Comparison of ENCODE assay signal across 8 mouse cellular contexts in genomic region chr10:80329273-80330081, GRCm38 (mm10). TPM values are rescaled to one million over a fixed set of nuclear protein-coding genes. Genes with fewer than 3 reads are reported as not detected.
DNase-seq lines count a peak whose midpoint lies in the region; ATAC-seq and TF ChIP-seq lines count a peak whose summit lies in the region.

Gene Pcsk4 (minus strand): TSS chr10:80329498.
Gene Reep6 (plus strand): TSS chr10:80329953.

- peak; percentile 98 for DNase-seq in 416B (ENCODE audit: low read depth)
- DNase-seq in heart, adult 8-10 months (ENCODE audit: low spot score), result peak; percentile 91
- DNase-seq in kidney, adult 9 months, result peak; percentile 99
- DNase-seq in limb, embryonic 14.5 days (ENCODE audit: low spot score), result peak; percentile 90
- DNase-seq in monocyte, adult 2 months (ENCODE audit: low read depth in 1 of 2, low spot score in 2 of 2), result peak; percentile 89 to 91
- DNase-seq in spleen, postnatal 36 days (ENCODE audit: low spot score in 2 of 2), result peak; percentile 95 to 97

- H3K27ac ChIP-seq in bone marrow, adult 2 months (ENCODE audit: control insufficient read depth, insufficient read depth, low read depth, low read length, poor library complexity), result peak within 1 kb of the TSS; percentile 24; the same call in 1 of the 2 replicates
- H3K27ac ChIP-seq in embryonic facial prominence, embryonic 15.5 days (replicated peaks), result no peak within 1 kb of the TSS
- no peak within 1 kb of the TSS for H3K27ac ChIP-seq in limb, embryonic 14.5 days (replicated peaks; ENCODE audit: low read depth, low read length)

- peak within 1 kb of the TSS; percentile 51 for H3K4me3 ChIP-seq in bone marrow, adult 2 months (replicated peaks; ENCODE audit: control insufficient read depth, low read depth, low read length)
- peak within 1 kb of the TSS; percentile 48 for H3K4me3 ChIP-seq in embryonic facial prominence, embryonic 15.5 days (replicated peaks)
- H3K4me3 ChIP-seq in limb, embryonic 14.5 days (replicated peaks; ENCODE audit: low read length), result peak within 1 kb of the TSS; percentile 47

- H3K36me3 ChIP-seq in embryonic facial prominence, embryonic 15.5 days, result no peaks in the 10 kb centered on the region
- H3K36me3 ChIP-seq in limb, embryonic 14.5 days (ENCODE audit: control insufficient read depth, insufficient read depth, low read length), result no peaks in the 10 kb centered on the region

- no peak for TF ChIP-seq POLR2A in bone marrow, adult 2 months (IDR thresholded peaks at IDR 0.05; ENCODE audit: borderline replicate concordance, control insufficient read depth, low read depth, low read length)
- no peak for TF ChIP-seq POLR2A in limb, embryonic 14.5 days (IDR thresholded peaks at IDR 0.05; ENCODE audit: borderline replicate concordance, extremely low read depth, insufficient read depth, insufficient read length)

- peak within 1 kb of the TSS; percentile 93 for H3K4me2 ChIP-seq in embryonic facial prominence, embryonic 15.5 days (replicated peaks)
- H3K4me2 ChIP-seq in limb, embryonic 14.5 days (replicated peaks; ENCODE audit: low read depth, low read length, severe bottlenecking), result peak within 1 kb of the TSS; percentile 81

- no peaks in the 10 kb centered on the region; the same call in none of the 2 replicates for H3K4me1 ChIP-seq in bone marrow, adult 2 months (ENCODE audit: control insufficient read depth, insufficient read depth, low read length)
- H3K4me1 ChIP-seq in embryonic facial prominence, embryonic 15.5 days, result peaks cover 33% of the 10 kb centered on the region
- peaks cover 10% of the 10 kb centered on the region for H3K4me1 ChIP-seq in limb, embryonic 14.5 days (ENCODE audit: control insufficient read depth, insufficient read depth, low read length)

- no peaks in the 10 kb centered on the region for H3K9me3 ChIP-seq in embryonic facial prominence, embryonic 15.5 days (replicated peaks)
- H3K9me3 ChIP-seq in limb, embryonic 14.5 days (ENCODE audit: control insufficient read depth, low read length), result no peaks in the 10 kb centered on the region

- peak within 1 kb of the TSS; percentile 26; the same call in 1 of the 2 replicates for H3K9ac ChIP-seq in embryonic facial prominence, embryonic 15.5 days
- H3K9ac ChIP-seq in limb, embryonic 14.5 days (ENCODE audit: low read depth, low read length, severe bottlenecking), result peak within 1 kb of the TSS; percentile 32

- peak; percentile 91 for ATAC-seq in embryonic facial prominence, embryonic 15.5 days (ENCODE audit: insufficient number of reproducible peaks, low FRiP score, low TSS enrichment, low read depth)
- peak; percentile 94 for ATAC-seq in limb, embryonic 14.5 days (ENCODE audit: low FRiP score, low read depth)

- WGBS in bone marrow, adult 2 months, result 8% methylated on average over 36 of the region's 36 CpGs
- 5% methylated on average over 36 of the region's 36 CpGs for WGBS in embryonic facial prominence, embryonic 15.5 days
- 3% methylated on average over 33 of the region's 36 CpGs for WGBS in limb, embryonic 14.5 days

- TF ChIP-seq CTCF in bone marrow, adult 2 months (IDR thresholded peaks at IDR 0.05; ENCODE audit: control insufficient read depth, insufficient read depth, low read length), result no peak

- 0 out of 2 replicates have a peak, but pooled peaks cover 3% of the 10 kb centered on the region for H3K27me3 ChIP-seq in embryonic facial prominence, embryonic 15.5 days
- H3K27me3 ChIP-seq in limb, embryonic 14.5 days (ENCODE audit: control insufficient read depth, insufficient read depth, low read length), result no peaks in the 10 kb centered on the region

RNA-seq across cellular contexts. Expression of gene Pcsk4, which starts in this region (rescaled TPM):
- 1.4 TPM in 1 of 2 replicates, not detected in the other for polyA plus RNA-seq in bone marrow, adult 2 months (2011; ENCODE audit: insufficient read depth, insufficient read length, low replicate concordance, missing spikeins)
- 4.2 and 5.2 TPM in 2 replicates for polyA plus RNA-seq in embryonic facial prominence, embryonic 15.5 days (2015; fragmentation: Nextera tagmentation; extraction: Ambion mirVana)
- 1 to 10 TPM; 1.7 to 3.1 (median 2.7) TPM for total RNA-seq in heart, adult 8-10 months (2022)
- 7.8 and 10.7 TPM in 2 replicates for polyA plus RNA-seq in limb, embryonic 14.5 days (2012; rRNA removed)
- 4.2 and 5.9 TPM in 2 replicates for polyA plus RNA-seq in limb, embryonic 14.5 days (2014; fragmentation: Nextera tagmentation; extraction: Ambion mirVana)

RNA-seq across cellular contexts. Expression of gene Reep6, which starts in this region (rescaled TPM):
- 4.2 and 6.5 TPM in 2 replicates for polyA plus RNA-seq in bone marrow, adult 2 months (2011; ENCODE audit: insufficient read depth, insufficient read length, low replicate concordance, missing spikeins)
- polyA plus RNA-seq in embryonic facial prominence, embryonic 15.5 days (2015; fragmentation: Nextera tagmentation; extraction: Ambion mirVana), result 10.7 and 13.7 TPM in 2 replicates
- total RNA-seq in heart, adult 8-10 months (2022), result 1 to 10 TPM; 3.1 to 7.6 (median 5.0) TPM
- 3.9 TPM in 2 replicates for polyA plus RNA-seq in limb, embryonic 14.5 days (2012; rRNA removed)
- polyA plus RNA-seq in limb, embryonic 14.5 days (2014; fragmentation: Nextera tagmentation; extraction: Ambion mirVana), result 9.9 and 10.5 TPM in 2 replicates
